Mouse (Mus musculus): ENCODE results near the gene Arhgef2. TPM values are rescaled to one million over a fixed set of nuclear protein-coding genes. Genes with fewer than 3 reads are reported as not detected.
"Not testable (repeated sequence)": the region's sequence is repeated elsewhere in the genome, so short reads cannot be mapped to it uniquely, and the experiment has no call there.

Arhgef2 gene
- 115 and 127 TPM in 2 replicates for polyA plus RNA-seq (2014; fragmentation: Nextera tagmentation; extraction: Ambion mirVana)

DNA sequence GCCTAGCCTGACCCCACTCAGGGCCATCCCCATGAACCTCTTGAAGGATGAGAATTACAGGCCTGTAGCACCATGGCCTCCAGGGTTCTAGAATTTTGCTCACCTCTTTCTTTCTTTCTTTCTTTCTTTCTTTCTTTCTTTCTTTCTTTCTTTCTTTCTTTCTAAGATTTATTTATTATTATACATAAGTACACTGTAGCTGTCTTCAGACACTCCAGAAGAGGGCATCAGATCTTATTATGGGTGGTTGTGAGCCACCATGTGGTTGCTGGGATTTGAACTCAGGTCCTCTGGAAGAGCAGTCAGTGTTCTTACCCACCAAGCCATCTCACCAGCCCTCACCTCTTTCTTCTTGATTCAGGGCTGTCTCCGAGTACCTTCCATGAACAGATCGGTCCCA lies at the start of gene Arhgef2:
Gene Arhgef2, plus strand, starts transcription at position 301 of the 400 bp plus-strand sequence.
- H3K4me2 ChIP-seq: peak within 1 kb of the TSS; percentile 55; the same call in 1 of the 2 replicates
- H3K4me1 ChIP-seq (ENCODE audit: insufficient read depth); H3K4me3 ChIP-seq (ENCODE audit: low read depth, low read length); H3K27me3 ChIP-seq (ENCODE audit: insufficient read depth, low read length); H3K9me3 ChIP-seq (ENCODE audit: low read depth, low read length); ATAC-seq (ENCODE audit: insufficient read depth); DNase-seq; H3K27ac ChIP-seq (ENCODE audit: low read depth); H3K36me3 ChIP-seq (ENCODE audit: insufficient read depth); H3K9ac ChIP-seq: not testable (repeated sequence)
- WGBS: 92% methylated on average over 2 of the region's 2 CpGs

DNA sequence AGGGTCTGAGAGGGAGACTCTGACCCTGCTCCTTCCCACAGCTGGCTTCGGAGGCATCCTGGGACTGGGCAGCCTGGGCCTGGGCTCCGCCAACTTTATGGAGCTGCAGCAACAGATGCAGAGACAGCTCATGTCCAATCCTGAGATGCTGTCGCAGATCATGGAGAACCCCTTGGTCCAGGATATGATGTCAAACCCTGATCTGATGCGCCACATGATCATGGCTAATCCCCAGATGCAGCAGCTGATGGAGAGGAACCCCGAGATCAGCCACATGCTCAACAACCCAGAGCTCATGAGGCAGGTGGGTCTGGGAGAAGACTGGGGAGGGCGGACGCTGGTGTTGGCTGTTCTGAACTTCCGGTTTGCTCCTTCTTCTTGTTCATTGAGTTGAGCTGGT lies 49.1 kb upstream of the Arhgef2 start:
- no peaks in the 10 kb centered on the region for H3K27me3 ChIP-seq (ENCODE audit: insufficient read depth, low read length)
- DNase-seq: no peak
- 0 out of 2 replicates have a peak, but pooled peaks cover 7% of the 10 kb centered on the region for H3K4me1 ChIP-seq (ENCODE audit: insufficient read depth)
- no peak for ATAC-seq (ENCODE audit: insufficient read depth)
- H3K4me3 ChIP-seq (ENCODE audit: low read depth, low read length): no peak overlapping the region
- no peak overlapping the region for H3K27ac ChIP-seq (ENCODE audit: low read depth)
- 94% methylated on average over 8 of the region's 8 CpGs for WGBS
- H3K4me2 ChIP-seq: no peak overlapping the region
- no peak for TF ChIP-seq CTCF (IDR thresholded peaks at IDR 0.05; ENCODE audit: low read depth)
- no peak overlapping the region for H3K9ac ChIP-seq
- peaks cover 63% of the 10 kb centered on the region for H3K36me3 ChIP-seq (ENCODE audit: insufficient read depth)
- H3K9me3 ChIP-seq (ENCODE audit: low read depth, low read length): no peaks in the 10 kb centered on the region

DNA sequence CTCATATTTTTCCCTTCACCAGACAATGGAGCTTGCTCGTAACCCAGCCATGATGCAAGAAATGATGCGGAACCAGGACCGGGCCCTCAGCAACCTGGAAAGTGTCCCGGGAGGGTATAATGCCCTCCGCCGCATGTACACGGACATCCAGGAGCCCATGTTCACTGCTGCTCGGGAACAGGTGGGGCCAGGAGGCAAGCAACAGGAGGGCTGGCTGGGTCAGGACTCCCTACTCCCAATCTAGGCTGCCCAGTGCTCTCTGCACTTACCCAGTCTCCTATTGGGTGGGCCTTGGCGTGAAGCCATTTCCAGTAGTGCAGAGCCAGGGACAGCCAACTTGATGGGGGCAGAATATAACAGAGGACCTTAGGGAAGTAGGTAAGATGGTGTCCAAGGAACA lies 46.2 kb upstream of the Arhgef2 start:
- Histone ChIP-seq H3K4me1 (ENCODE audit: insufficient read depth) (0 out of 2 replicates have a peak, but pooled peaks cover 4% of the 10 kb centered on the region), H3K9ac (no peak overlapping the region), H3K4me3 (ENCODE audit: low read depth, low read length) (no peak overlapping the region), H3K27ac (ENCODE audit: low read depth) (no peak overlapping the region), H3K4me2 (no peak overlapping the region), H3K27me3 (ENCODE audit: insufficient read depth, low read length) (no peaks in the 10 kb centered on the region), H3K9me3 (ENCODE audit: low read depth, low read length) (no peaks in the 10 kb centered on the region), H3K36me3 (ENCODE audit: insufficient read depth) (peaks cover 93% of the 10 kb centered on the region)
- no peak for TF ChIP-seq CTCF (IDR thresholded peaks at IDR 0.05; ENCODE audit: low read depth)
- DNase-seq: no peak
- 96% methylated on average over 9 of the region's 9 CpGs for WGBS
- ATAC-seq (ENCODE audit: insufficient read depth): no peak

DNA sequence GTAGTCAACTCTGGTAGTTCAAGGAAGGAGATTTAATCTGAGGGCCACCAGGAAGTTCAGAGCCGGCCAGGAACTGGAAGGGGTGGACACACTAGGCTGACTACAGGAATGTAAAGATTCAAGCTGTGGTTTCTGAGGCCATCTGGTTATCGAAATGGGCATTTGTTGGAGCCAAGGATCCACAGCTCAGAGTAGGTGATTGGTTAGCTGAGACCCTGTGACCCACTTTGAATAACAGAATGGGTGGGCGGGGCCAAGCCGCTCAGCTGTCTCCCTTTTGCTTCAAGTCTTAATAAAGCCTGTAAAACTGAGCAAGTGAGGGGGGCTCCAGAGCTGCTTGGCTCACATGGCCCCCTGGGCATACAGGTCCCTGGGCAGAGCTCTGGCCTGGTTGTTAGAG lies 43.8 kb upstream of the Arhgef2 start:
- H3K9ac ChIP-seq: no peak overlapping the region
- WGBS: 70% methylated on average over 4 of the region's 4 CpGs
- H3K27me3 ChIP-seq (ENCODE audit: insufficient read depth, low read length): no peaks in the 10 kb centered on the region
- H3K9me3 ChIP-seq (ENCODE audit: low read depth, low read length): no peaks in the 10 kb centered on the region
- peaks cover 100% of the 10 kb centered on the region for H3K36me3 ChIP-seq (ENCODE audit: insufficient read depth)
- no peak for DNase-seq
- no peak for TF ChIP-seq CTCF (IDR thresholded peaks at IDR 0.05; ENCODE audit: low read depth)
- H3K4me2 ChIP-seq: no peak overlapping the region
- H3K4me1 ChIP-seq (ENCODE audit: insufficient read depth): no peaks in the 10 kb centered on the region
- no peak overlapping the region for H3K27ac ChIP-seq (ENCODE audit: low read depth)
- no peak overlapping the region for H3K4me3 ChIP-seq (ENCODE audit: low read depth, low read length)
- ATAC-seq (ENCODE audit: insufficient read depth): no peak

DNA sequence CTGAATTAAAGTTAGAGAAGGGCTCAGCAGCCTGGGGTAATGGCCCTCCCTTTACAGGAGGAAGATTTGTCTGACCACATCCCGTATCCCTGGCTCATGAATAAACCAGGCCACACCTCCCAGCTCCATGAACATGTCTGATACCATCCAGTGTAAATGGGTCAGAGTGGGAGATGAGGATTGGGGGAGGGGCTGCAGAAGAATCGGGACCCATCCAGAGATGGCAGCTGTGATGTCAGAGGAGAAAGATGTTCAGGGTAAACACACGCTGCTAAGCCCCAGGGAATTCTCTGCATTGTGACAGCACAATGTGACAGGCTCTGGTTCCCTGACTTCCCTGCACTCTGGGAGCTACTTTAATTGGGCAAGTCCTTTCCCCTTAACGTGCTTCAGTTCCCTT lies 42.3 kb upstream of the Arhgef2 start:
- no peak for TF ChIP-seq CTCF (IDR thresholded peaks at IDR 0.05; ENCODE audit: low read depth)
- Histone ChIP-seq H3K27me3 (ENCODE audit: insufficient read depth, low read length) (no peaks in the 10 kb centered on the region), H3K9ac (no peak overlapping the region), H3K4me3 (ENCODE audit: low read depth, low read length) (no peak overlapping the region), H3K4me1 (ENCODE audit: insufficient read depth) (no peaks in the 10 kb centered on the region), H3K27ac (ENCODE audit: low read depth) (no peak overlapping the region), H3K9me3 (ENCODE audit: low read depth, low read length) (no peaks in the 10 kb centered on the region), H3K36me3 (ENCODE audit: insufficient read depth) (peaks cover 100% of the 10 kb centered on the region), H3K4me2 (no peak overlapping the region)
- no peak for DNase-seq
- ATAC-seq (ENCODE audit: insufficient read depth): no peak
- WGBS: 72% methylated on average over 4 of the region's 4 CpGs

DNA sequence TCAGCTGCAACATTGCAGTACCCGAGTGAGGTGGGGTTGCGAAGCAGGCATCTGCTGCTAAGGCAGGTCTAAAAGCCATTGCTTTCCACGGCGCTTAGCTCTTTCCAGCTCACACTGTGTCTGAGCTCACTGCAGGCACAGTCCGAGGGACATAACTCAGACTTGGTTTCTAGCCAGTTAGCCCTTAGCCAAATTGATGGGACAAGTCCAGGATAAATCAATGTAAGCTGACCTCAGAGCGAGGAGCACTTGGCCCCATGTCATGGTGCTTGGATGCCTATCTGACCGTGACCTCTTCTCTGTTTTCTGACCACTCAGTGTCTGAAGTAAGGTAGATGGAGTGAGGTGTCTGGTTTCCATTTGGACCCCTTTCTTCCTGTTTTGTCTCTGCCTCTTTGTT lies 41.8 kb upstream of the Arhgef2 start:
- no peaks in the 10 kb centered on the region for H3K4me1 ChIP-seq (ENCODE audit: insufficient read depth)
- H3K4me2 ChIP-seq: no peak overlapping the region
- TF ChIP-seq CTCF (IDR thresholded peaks at IDR 0.05; ENCODE audit: low read depth): no peak
- no peak for ATAC-seq (ENCODE audit: insufficient read depth)
- WGBS: 84% methylated on average over 7 of the region's 7 CpGs
- no peaks in the 10 kb centered on the region for H3K27me3 ChIP-seq (ENCODE audit: insufficient read depth, low read length)
- H3K9ac ChIP-seq: no peak overlapping the region
- peaks cover 100% of the 10 kb centered on the region for H3K36me3 ChIP-seq (ENCODE audit: insufficient read depth)
- H3K27ac ChIP-seq (ENCODE audit: low read depth): no peak overlapping the region
- H3K4me3 ChIP-seq (ENCODE audit: low read depth, low read length): no peak overlapping the region
- no peaks in the 10 kb centered on the region for H3K9me3 ChIP-seq (ENCODE audit: low read depth, low read length)
- DNase-seq: no peak

DNA sequence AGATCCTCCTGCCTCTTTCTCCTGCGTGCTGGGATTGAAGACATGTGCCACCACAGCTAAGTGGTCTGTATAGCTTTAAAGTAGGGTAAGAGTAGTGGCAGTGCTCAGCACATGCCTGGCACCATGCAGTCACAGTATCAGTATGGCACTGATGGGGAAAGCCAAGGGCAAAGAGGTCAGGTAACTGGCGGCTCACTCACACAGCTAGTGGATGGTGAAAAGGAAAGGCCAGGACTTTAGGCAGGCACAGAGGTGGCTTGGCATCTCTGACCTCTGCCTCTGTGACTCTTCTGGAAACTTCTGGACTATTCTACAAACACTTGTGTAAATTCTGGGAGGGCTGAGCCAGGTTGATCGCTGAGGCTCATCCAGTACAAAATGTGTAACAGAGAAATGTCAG lies 39.6 kb upstream of the Arhgef2 start:
- no peak for TF ChIP-seq CTCF (IDR thresholded peaks at IDR 0.05; ENCODE audit: low read depth)
- no peak for ATAC-seq (ENCODE audit: insufficient read depth)
- Histone ChIP-seq H3K4me1 (ENCODE audit: insufficient read depth) (no peaks in the 10 kb centered on the region), H3K9ac (no peak overlapping the region), H3K27me3 (ENCODE audit: insufficient read depth, low read length) (no peaks in the 10 kb centered on the region), H3K9me3 (ENCODE audit: low read depth, low read length) (no peaks in the 10 kb centered on the region), H3K36me3 (ENCODE audit: insufficient read depth) (peaks cover 91% of the 10 kb centered on the region), H3K4me3 (ENCODE audit: low read depth, low read length) (no peak overlapping the region), H3K27ac (ENCODE audit: low read depth) (no peak overlapping the region), H3K4me2 (no peak overlapping the region)
- 90% methylated on average over 3 of the region's 3 CpGs for WGBS
- no peak for DNase-seq

DNA sequence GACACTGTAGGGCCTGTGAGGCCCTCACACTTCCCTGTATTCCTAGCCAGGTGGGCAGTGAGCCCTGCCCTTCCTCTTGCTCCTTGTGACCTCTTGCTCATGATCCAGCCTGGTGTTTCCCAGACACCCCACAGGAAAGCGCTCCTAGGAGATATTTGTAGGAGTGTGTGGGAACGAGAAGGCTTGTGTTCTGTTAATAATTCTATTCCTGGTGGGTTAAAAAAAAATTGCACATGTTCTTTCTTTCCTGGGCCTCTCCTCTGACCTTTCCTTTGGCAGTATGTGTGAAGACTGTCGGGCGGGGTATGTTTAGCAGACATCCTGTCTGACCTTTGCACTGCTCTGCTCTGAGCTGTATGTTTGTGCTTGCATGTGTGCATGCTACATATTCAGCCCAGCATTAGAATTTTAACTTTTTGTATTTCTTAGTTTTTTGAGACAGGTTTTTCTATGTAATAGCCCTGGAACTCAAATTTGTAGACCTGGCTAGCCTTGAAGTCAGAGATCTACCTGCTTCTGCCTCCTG lies 39.2 kb upstream of the Arhgef2 start:
- no peaks in the 10 kb centered on the region for H3K27me3 ChIP-seq (ENCODE audit: insufficient read depth, low read length)
- no peaks in the 10 kb centered on the region for H3K9me3 ChIP-seq (ENCODE audit: low read depth, low read length)
- H3K4me3 ChIP-seq (ENCODE audit: low read depth, low read length): no peak overlapping the region
- no peak for ATAC-seq (ENCODE audit: insufficient read depth)
- no peak overlapping the region for H3K4me2 ChIP-seq
- H3K4me1 ChIP-seq (ENCODE audit: insufficient read depth): no peaks in the 10 kb centered on the region
- no peak overlapping the region for H3K27ac ChIP-seq (ENCODE audit: low read depth)
- no peak for DNase-seq
- H3K9ac ChIP-seq: no peak overlapping the region
- 84% methylated on average over 4 of the region's 4 CpGs for WGBS
- no peak for TF ChIP-seq CTCF (IDR thresholded peaks at IDR 0.05; ENCODE audit: low read depth)
- H3K36me3 ChIP-seq (ENCODE audit: insufficient read depth): peaks cover 86% of the 10 kb centered on the region
